Mouse (Mus musculus): ENCODE results near the gene Csad.

GRCm38 (mm10) chr15:102235371-102236027 lies 31.0 kb upstream of the Csad start:
- TF ChIP-seq EP300 (IDR thresholded peaks at IDR 0.05; ENCODE audit: low read depth) (no peak), CTCF (IDR thresholded peaks at IDR 0.05; ENCODE audit: low read depth) (0 out of 2 replicates have a peak, but pooled peaks have one; percentile 4)
